Mouse (Mus musculus): ENCODE measurements around the gene Lrmda. TPM values are rescaled to one million over a fixed set of nuclear protein-coding genes. Genes with fewer than 3 reads are reported as not detected.

The Lrmda gene
- polyA plus RNA-seq, 1 experiment: not detected

- TF ChIP-seq POLR2A (IDR thresholded peaks at IDR 0.05; ENCODE audit: low read depth, low read length) (no peak), CTCF (IDR thresholded peaks at IDR 0.05; ENCODE audit: extremely low read depth, insufficient read length, insufficient replicate concordance, low read depth, low read length) (no peak)
- H3K27ac ChIP-seq (ENCODE audit: insufficient read depth, low read depth, low read length): no peak overlapping the region
Measured at GRCm38 (mm10) chr14:22742527-22742926, 723.0 kb downstream of the Lrmda start.

GRCm38 (mm10) chr14:22743264-22743663 lies 723.8 kb downstream of the Lrmda start:
- Histone ChIP-seq H3K4me1 (ENCODE audit: control insufficient read depth, insufficient read depth, insufficient read length, low read length) (peaks cover 3% of the 10 kb centered on the region; the same call in 1 of the 2 replicates), H3K4me3 (ENCODE audit: low read depth, low read length) (no peak overlapping the region), H3K27me3 (ENCODE audit: control insufficient read depth, insufficient read depth, low read length) (no peaks in the 10 kb centered on the region), H3K27ac (ENCODE audit: insufficient read depth, low read depth, low read length) (no peak overlapping the region), H3K36me3 (ENCODE audit: control insufficient read depth, insufficient read depth, low read length) (no peaks in the 10 kb centered on the region)
- TF ChIP-seq CTCF (IDR thresholded peaks at IDR 0.05; ENCODE audit: extremely low read depth, insufficient read length, insufficient replicate concordance, low read depth, low read length): no peak
- WGBS: 29% methylated on average over 4 of the region's 4 CpGs

More at GRCm38 (mm10) chr14:22742527-22742926, 723.0 kb downstream of the Lrmda start:
- Histone ChIP-seq H3K27me3 (ENCODE audit: control insufficient read depth, insufficient read depth, low read length) (no peaks in the 10 kb centered on the region), H3K36me3 (ENCODE audit: control insufficient read depth, insufficient read depth, low read length) (no peaks in the 10 kb centered on the region), H3K4me3 (ENCODE audit: low read depth, low read length) (no peak overlapping the region), H3K4me1 (ENCODE audit: control insufficient read depth, insufficient read depth, insufficient read length, low read length) (peaks cover 3% of the 10 kb centered on the region; the same call in 1 of the 2 replicates)

- TF ChIP-seq CTCF (IDR thresholded peaks at IDR 0.05; ENCODE audit: extremely low read depth, insufficient read length, insufficient replicate concordance, low read depth, low read length) (no peak), POLR2A (IDR thresholded peaks at IDR 0.05; ENCODE audit: low read depth, low read length) (no peak)
- H3K27me3 ChIP-seq (ENCODE audit: control insufficient read depth, insufficient read depth, low read length): no peaks in the 10 kb centered on the region
- peaks cover 3% of the 10 kb centered on the region; the same call in 1 of the 2 replicates for H3K4me1 ChIP-seq (ENCODE audit: control insufficient read depth, insufficient read depth, insufficient read length, low read length)
- no peak overlapping the region for H3K4me3 ChIP-seq (ENCODE audit: low read depth, low read length)
- 72% methylated on average over 5 of the region's 5 CpGs for WGBS
- H3K36me3 ChIP-seq (ENCODE audit: control insufficient read depth, insufficient read depth, low read length): no peaks in the 10 kb centered on the region
- no peak overlapping the region for H3K27ac ChIP-seq (ENCODE audit: insufficient read depth, low read depth, low read length)
Measured at GRCm38 (mm10) chr14:22744701-22745100, 725.2 kb downstream of the Lrmda start.

GRCm38 (mm10) chr14:22745263-22745881 lies 725.9 kb downstream of the Lrmda start:
- no peak overlapping the region for H3K27ac ChIP-seq (ENCODE audit: insufficient read depth, low read depth, low read length)
- H3K27me3 ChIP-seq (ENCODE audit: control insufficient read depth, insufficient read depth, low read length): no peaks in the 10 kb centered on the region
- peaks cover 3% of the 10 kb centered on the region; the same call in 1 of the 2 replicates for H3K4me1 ChIP-seq (ENCODE audit: control insufficient read depth, insufficient read depth, insufficient read length, low read length)
- no peak for TF ChIP-seq POLR2A (IDR thresholded peaks at IDR 0.05; ENCODE audit: low read depth, low read length)
- TF ChIP-seq CTCF (IDR thresholded peaks at IDR 0.05; ENCODE audit: extremely low read depth, insufficient read length, insufficient replicate concordance, low read depth, low read length): no peak
- WGBS: 66% methylated on average over 1 of the region's 1 CpGs
- H3K36me3 ChIP-seq (ENCODE audit: control insufficient read depth, insufficient read depth, low read length): no peaks in the 10 kb centered on the region
- H3K4me3 ChIP-seq (ENCODE audit: low read depth, low read length): no peak overlapping the region

- Histone ChIP-seq H3K27me3 (ENCODE audit: control insufficient read depth, insufficient read depth, low read length) (no peaks in the 10 kb centered on the region), H3K4me1 (ENCODE audit: control insufficient read depth, insufficient read depth, insufficient read length, low read length) (peaks cover 3% of the 10 kb centered on the region; the same call in 1 of the 2 replicates), H3K4me3 (ENCODE audit: low read depth, low read length) (no peak overlapping the region), H3K27ac (ENCODE audit: insufficient read depth, low read depth, low read length) (no peak overlapping the region), H3K36me3 (ENCODE audit: control insufficient read depth, insufficient read depth, low read length) (no peaks in the 10 kb centered on the region)
- no peak for TF ChIP-seq POLR2A (IDR thresholded peaks at IDR 0.05; ENCODE audit: low read depth, low read length)
- no peak for TF ChIP-seq CTCF (IDR thresholded peaks at IDR 0.05; ENCODE audit: extremely low read depth, insufficient read length, insufficient replicate concordance, low read depth, low read length)
- 13% methylated on average over 5 of the region's 5 CpGs for WGBS
Measured at GRCm38 (mm10) chr14:22745882-22746480, 726.5 kb downstream of the Lrmda start.

GRCm38 (mm10) chr14:22747816-22748215 lies 728.3 kb downstream of the Lrmda start:
- no peaks in the 10 kb centered on the region for H3K27me3 ChIP-seq (ENCODE audit: control insufficient read depth, insufficient read depth, low read length)
- no peak for TF ChIP-seq POLR2A (IDR thresholded peaks at IDR 0.05; ENCODE audit: low read depth, low read length)
- no peak for TF ChIP-seq CTCF (IDR thresholded peaks at IDR 0.05; ENCODE audit: extremely low read depth, insufficient read length, insufficient replicate concordance, low read depth, low read length)
- H3K4me1 ChIP-seq (ENCODE audit: control insufficient read depth, insufficient read depth, insufficient read length, low read length): peaks cover 3% of the 10 kb centered on the region; the same call in 1 of the 2 replicates
- H3K27ac ChIP-seq (ENCODE audit: insufficient read depth, low read depth, low read length): no peak overlapping the region
- no peak overlapping the region for H3K4me3 ChIP-seq (ENCODE audit: low read depth, low read length)
- no peaks in the 10 kb centered on the region for H3K36me3 ChIP-seq (ENCODE audit: control insufficient read depth, insufficient read depth, low read length)
- 90% methylated on average over 5 of the region's 5 CpGs for WGBS

GRCm38 (mm10) chr14:22750409-22750808 lies 730.9 kb downstream of the Lrmda start:
- Histone ChIP-seq H3K4me3 (ENCODE audit: low read depth, low read length) (no peak overlapping the region), H3K27me3 (ENCODE audit: control insufficient read depth, insufficient read depth, low read length) (no peaks in the 10 kb centered on the region), H3K36me3 (ENCODE audit: control insufficient read depth, insufficient read depth, low read length) (no peaks in the 10 kb centered on the region), H3K4me1 (ENCODE audit: control insufficient read depth, insufficient read depth, insufficient read length, low read length) (peaks cover 3% of the 10 kb centered on the region; the same call in 1 of the 2 replicates), H3K27ac (ENCODE audit: insufficient read depth, low read depth, low read length) (no peak overlapping the region)
- TF ChIP-seq POLR2A (IDR thresholded peaks at IDR 0.05; ENCODE audit: low read depth, low read length) (no peak), CTCF (IDR thresholded peaks at IDR 0.05; ENCODE audit: extremely low read depth, insufficient read length, insufficient replicate concordance, low read depth, low read length) (no peak)
